5 mouse cellular contexts compared by ENCODE assay signal in the genomic region with DNA sequence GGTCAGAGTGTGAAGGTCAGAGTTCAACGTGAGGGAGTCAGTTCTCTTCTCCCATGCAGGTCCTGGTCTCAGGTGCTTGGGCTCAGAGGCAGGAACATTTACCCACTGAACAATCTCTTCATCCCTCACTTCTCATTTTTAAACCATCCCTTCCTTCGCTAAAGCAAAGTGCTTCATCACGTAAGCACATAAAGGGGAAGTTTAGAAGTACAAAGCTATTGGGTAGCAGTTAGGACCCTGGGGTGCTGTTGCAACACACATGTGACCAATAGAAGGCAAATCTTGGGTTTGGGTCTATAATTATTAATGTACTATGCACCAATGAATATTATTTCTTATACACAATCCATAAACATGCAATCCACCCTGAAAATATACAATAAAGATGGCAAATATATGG.
A peak's percentile ranks its signal among the peaks of the same experiment; 100 is the strongest.
DNase-seq lines count a peak whose midpoint lies in the region; ATAC-seq and TF ChIP-seq lines count a peak whose summit lies in the region.
"Not testable (repeated sequence)": the region's sequence is repeated elsewhere in the genome, so short reads cannot be mapped to it uniquely, and the experiment has no call there.

No protein-coding gene starts in this region.

- not testable (repeated sequence) for H3K9me3 ChIP-seq in CH12.LX (replicated peaks; ENCODE audit: low read length)

- H3K27ac ChIP-seq in CH12.LX (ENCODE audit: insufficient read depth, low read depth), result not testable (repeated sequence)

- in situ Hi-C loops in CH12.LX (cut with MboI; ENCODE audit: low pct_ligation_motif_present, low pct_unique_long_range_greater_than_20kb, low sequenced_read_pairs), result not testable (repeated sequence)

- H3K9ac ChIP-seq in CH12.LX (ENCODE audit: insufficient read depth, low read depth), result not testable (repeated sequence)

- not testable (repeated sequence) for TF ChIP-seq CTCF in CH12.LX (conservative IDR thresholded peaks at IDR 0.05 in 1 of 2, IDR thresholded peaks at IDR 0.05 in 1 of 2; ENCODE audit: low read depth in 2 of 2, low read length in 2 of 2)

- TF ChIP-seq EP300 in CH12.LX (IDR thresholded peaks at IDR 0.05; ENCODE audit: low read length), result not testable (repeated sequence)

- 0 out of 2 replicates have a peak, but pooled peaks have one; percentile 36 for ATAC-seq in common myeloid progenitor, adult 5-6 weeks (replicated peaks; ENCODE audit: low read depth, poor library complexity, severe bottlenecking)
- peak; percentile 74 for ATAC-seq in granulocyte monocyte progenitor cell, adult 5-6 weeks (replicated peaks; ENCODE audit: poor library complexity, severe bottlenecking)
- ATAC-seq in megakaryocyte, adult 5-6 weeks (ENCODE audit: poor library complexity, severe bottlenecking), result 0 out of 2 replicates have a peak, but pooled peaks have one; percentile 24
- ATAC-seq in megakaryocyte progenitor cell, adult 5-6 weeks (replicated peaks; ENCODE audit: poor library complexity), result peak; percentile 77

- dilution Hi-C loops in CH12.LX (cut with MboI; ENCODE audit: extremely low pct_ligation_motif_present, extremely low pct_unique_long_range_greater_than_20kb, low sequenced_read_pairs), result not testable (repeated sequence)

- TF ChIP-seq POLR2A in CH12.LX (IDR thresholded peaks at IDR 0.05; ENCODE audit: low read depth, low read length), result not testable (repeated sequence)

- H3K4me3 ChIP-seq in CH12.LX (replicated peaks in 1 of 3; ENCODE audit: low read depth in 2 of 3, low read length in 2 of 3, poor library complexity in 1 of 3), result not testable (repeated sequence)

- not testable (repeated sequence) for H3K79me2 ChIP-seq in CH12.LX (replicated peaks; ENCODE audit: control insufficient read depth, extremely low read depth, insufficient read depth, poor library complexity, severe bottlenecking)

- H3K27me3 ChIP-seq in CH12.LX (replicated peaks), result not testable (repeated sequence)

- not testable (repeated sequence) for H3K4me2 ChIP-seq in CH12.LX (ENCODE audit: insufficient read depth, low read depth, poor library complexity, severe bottlenecking)

- H3K36me3 ChIP-seq in CH12.LX (replicated peaks in 1 of 2; ENCODE audit: control insufficient read depth in 1 of 2, insufficient read depth in 1 of 2, low read length in 1 of 2), result not testable (repeated sequence)

- peak; percentile 17 for DNase-seq in CH12.LX (ENCODE audit: extremely low read depth)

- H3K4me1 ChIP-seq in CH12.LX (ENCODE audit: control insufficient read depth in 1 of 2, insufficient read depth in 2 of 2), result not testable (repeated sequence)

- TF ChIP-seq RAD21 in CH12.LX (IDR thresholded peaks at IDR 0.05; ENCODE audit: low read depth, low read length), result not testable (repeated sequence)

Comparison
In these comparisons a context has a peak if more than half of its experiments do, and no peak if none do; other contexts are left out.
1. ATAC-seq: peak in every context shown above with its lines; median percentile 77 in megakaryocyte progenitor cell, adult 5-6 weeks; 74 in granulocyte monocyte progenitor cell, adult 5-6 weeks; 36 in common myeloid progenitor, adult 5-6 weeks; 24 in megakaryocyte, adult 5-6 weeks.